Mouse (Mus musculus): ENCODE data around the gene Kif5a.

Kif5a gene

GRCm38 (mm10) chr10:127288800-127289572 lies 25.8 kb upstream of the Kif5a start, which contains the start of gene Mbd6:
Mbd6 (minus strand) TSS chr10:127289018.
- peak; percentile 96 for DNase-seq

- DNase-seq, result no peak
These were observed 25.2 kb upstream of the Kif5a start for GRCm38 (mm10) chr10:127288328-127288799.

GRCm38 (mm10) chr10:127287936-127288293 lies 24.8 kb upstream of the Kif5a start:
- DNase-seq, result no peak

DNA sequence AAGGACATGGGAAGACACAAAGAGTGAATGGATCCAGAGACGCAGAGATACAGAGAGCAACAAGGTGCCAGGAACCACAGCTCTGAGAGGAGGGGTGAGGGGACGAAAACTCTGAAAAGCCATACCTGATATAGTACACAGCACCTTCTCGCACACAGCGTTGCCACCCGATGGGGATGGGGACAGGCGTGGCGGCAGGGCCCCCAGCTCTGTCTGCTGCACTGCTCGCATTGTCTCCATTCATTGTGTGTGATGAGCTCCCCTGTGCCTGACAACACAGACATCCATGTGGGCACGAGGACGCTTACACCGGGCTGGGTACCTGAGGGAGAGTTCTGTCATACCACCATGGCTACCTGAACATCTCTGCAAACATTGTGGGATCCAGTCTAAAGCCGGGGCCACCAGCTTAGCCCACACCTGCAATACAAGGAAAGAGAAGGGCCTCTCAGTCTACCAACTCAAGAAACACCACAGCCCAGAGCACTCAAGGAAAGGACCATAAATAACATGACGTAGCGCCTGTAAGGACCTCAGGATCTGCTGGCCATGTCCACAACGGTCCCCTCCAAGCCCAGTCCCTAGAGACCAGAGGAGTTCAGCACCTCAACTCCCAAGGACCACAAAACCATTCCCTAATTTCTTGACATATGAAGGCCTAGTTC lies 24.3 kb upstream of the Kif5a start:
- peak; percentile 25 for DNase-seq

- peak; percentile 24 for DNase-seq
These were observed 23.6 kb upstream of the Kif5a start for GRCm38 (mm10) chr10:127286730-127287129.

GRCm38 (mm10) chr10:127286194-127286593 lies 23.0 kb upstream of the Kif5a start:
- DNase-seq, result no peak

- peak; percentile 20 for DNase-seq
These were observed 22.5 kb upstream of the Kif5a start for GRCm38 (mm10) chr10:127285644-127286043.

DNA sequence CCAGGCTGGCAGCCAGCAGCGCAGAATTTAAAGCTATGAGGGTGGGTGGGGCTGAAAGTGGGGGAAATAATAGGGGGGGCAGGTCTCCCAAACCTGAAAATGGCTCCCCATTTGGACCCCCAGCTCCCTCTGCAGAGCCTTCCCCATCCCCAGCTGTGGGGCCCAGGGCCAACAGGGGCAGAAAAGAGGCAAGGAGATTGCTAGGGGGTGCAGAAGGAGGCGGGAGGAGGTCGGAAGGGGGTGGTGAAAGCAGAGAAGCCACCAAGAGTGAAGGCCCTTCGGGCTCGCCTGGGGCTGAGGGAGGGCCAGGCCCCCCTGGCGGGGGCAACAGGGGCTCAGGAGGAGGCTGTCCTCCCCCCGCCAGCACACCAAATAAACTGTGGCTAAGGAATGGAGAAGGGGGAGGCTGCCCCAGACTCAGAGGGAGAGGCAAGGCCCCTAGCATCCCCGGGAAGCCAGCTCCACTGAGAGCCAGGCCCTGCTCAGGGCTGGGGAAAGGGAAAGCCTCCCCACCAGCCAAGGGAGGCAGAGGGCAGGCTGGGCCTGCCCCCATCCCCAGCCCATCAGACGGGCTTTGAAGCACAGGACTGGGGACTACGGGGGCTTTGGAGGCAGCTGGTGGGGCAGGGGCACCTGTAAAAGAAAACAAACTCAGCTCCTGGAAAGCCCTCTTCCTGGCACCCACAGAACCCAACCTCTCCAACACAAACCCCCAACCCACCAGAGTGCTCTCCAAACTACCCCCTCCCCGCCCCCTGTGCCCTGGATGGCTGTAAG lies 21.8 kb upstream of the Kif5a start:
- DNase-seq, result no peak

DNA sequence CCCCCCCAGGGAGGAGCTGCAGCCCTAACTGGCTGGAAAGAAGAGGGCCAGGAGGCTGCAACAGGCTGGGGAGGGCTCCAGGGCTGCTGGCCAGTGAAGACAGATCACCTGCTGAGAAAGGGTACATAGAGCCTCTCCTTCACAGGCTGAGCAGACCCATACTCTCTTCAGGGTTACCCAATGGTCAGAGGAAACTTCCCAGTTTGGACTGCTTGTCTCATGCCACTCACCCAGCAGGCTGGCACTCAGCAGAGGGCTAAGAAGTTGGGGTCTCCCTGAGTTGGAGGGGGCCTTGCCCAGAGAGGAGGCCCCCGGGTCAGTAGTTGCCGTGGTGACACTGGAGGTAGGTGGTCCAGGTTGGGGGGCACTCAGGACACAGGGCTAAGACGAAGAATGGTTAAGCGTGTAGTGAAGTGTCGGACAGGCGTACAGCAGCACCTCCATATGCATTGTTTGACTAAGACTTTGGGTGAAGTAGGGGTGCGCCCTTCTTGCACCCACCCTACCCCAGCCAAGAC lies 21.0 kb upstream of the Kif5a start:
- no peak for DNase-seq

GRCm38 (mm10) chr10:127282620-127283215 lies 19.6 kb upstream of the Kif5a start:
- no peak for DNase-seq

- no peak for DNase-seq
These were observed 18.2 kb upstream of the Kif5a start for GRCm38 (mm10) chr10:127281316-127281715.

DNA sequence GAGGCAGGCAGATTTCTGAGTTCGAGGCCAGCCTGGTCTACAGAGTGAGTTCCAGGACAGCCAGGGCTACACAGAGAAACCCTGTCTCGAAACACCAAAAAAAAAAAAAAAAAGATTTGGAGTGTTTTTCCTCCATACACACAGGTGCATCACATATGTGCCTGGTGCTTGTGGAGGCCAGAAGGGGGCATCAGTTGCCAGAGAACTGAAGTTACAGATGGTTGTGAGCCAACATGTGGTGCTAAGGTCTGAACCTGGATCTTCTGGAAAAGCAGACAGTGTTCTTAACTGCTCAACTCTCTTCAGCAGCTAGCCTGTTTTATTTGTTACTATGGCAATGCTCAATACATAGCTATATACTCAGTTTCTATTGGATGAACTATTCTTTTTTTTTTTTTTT lies 16.6 kb upstream of the Kif5a start:
- no peak for DNase-seq

- no peak for DNase-seq
These were observed 11.3 kb upstream of the Kif5a start for GRCm38 (mm10) chr10:127274261-127275022.

- no peak for DNase-seq
These were observed 9.2 kb upstream of the Kif5a start for GRCm38 (mm10) chr10:127272371-127272770.

- DNase-seq, result no peak
These were observed 6.7 kb upstream of the Kif5a start for GRCm38 (mm10) chr10:127269884-127270283.

- no peak for DNase-seq
These were observed 5.9 kb upstream of the Kif5a start for GRCm38 (mm10) chr10:127269036-127269435.

DNA sequence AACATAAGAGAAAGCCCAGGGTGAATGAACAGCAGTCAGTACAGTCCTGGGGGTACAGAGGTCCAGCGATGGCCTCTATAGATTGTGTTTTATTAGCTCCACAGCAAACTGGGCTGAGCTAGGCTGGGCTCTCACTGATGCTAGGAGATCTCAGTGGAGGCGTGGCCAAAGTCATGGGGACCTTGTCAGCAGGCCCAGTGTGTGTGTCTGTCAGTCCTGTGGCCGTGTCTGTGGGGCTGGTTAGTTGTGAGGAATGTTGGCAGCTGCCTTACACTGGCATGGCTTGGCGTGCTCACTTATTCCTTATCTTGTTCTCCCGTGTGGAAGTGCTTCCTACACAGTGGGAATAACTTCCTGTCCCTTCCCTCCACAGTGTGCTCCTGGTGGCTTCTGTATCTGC lies 5.3 kb upstream of the Kif5a start:
- no peak for DNase-seq

GRCm38 (mm10) chr10:127267318-127267717 lies 4.2 kb upstream of the Kif5a start:
- no peak for DNase-seq

GRCm38 (mm10) chr10:127266112-127267091 lies 3.3 kb upstream of the Kif5a start, which contains the start of gene Dctn2:
Dctn2 (plus strand) TSS chr10:127266368.
- peak; percentile 89 for DNase-seq

- peak; percentile 37 for DNase-seq
These were observed 2.6 kb upstream of the Kif5a start for GRCm38 (mm10) chr10:127265727-127266111.

DNA sequence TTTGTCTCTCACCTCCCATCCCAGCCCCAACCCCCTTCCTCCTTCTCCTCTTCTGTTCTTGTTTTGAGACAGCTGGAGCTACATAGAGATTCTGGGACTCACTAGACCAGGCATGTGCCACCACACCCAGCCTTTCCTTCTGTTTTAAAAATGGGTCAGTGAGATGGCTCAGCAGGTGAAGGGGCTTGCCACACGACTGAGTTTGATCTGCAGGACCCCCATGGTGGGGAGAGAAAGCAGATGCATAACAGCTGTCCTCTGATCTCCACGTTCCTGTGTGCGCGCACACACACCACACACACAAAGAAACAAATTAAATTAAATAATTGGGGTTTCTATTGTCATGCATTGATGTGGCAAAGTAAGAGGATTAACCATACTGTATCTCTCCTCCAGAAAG lies 1.8 kb upstream of the Kif5a start:
- DNase-seq, result no peak
